Mouse (Mus musculus): ENCODE measurements around the gene Rhof.

DNA sequence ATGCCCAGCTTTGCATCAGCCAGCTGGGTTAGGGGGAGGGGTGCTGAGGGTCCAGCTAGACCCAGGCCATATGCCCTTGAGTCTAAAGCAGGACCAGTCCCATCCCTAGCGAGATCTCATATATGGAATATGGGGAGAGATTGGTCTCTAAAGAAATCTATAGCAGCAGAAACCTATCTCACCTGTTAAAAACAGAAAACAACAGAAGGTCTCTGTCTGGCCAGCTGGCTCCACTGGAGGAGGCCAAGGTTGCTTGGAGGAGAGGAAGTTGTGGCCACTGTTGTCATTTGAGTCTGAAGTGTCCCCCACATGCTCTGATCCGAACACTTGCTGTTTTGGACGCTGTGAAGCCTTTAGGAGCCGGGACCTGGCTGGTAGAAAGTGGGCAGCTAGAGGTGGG lies 43.7 kb downstream of the Rhof start:
- no peak for TF ChIP-seq POLR2A (IDR thresholded peaks at IDR 0.05; ENCODE audit: extremely low read depth, insufficient read depth, low read length)
- no peak for TF ChIP-seq CTCF (IDR thresholded peaks at IDR 0.05; ENCODE audit: low read depth, low read length)
